Mouse (Mus musculus) naive thymus-derived CD4-positive, alpha-beta T cell, adult 2 months (primary cell): ENCODE measurements at regions not wholly inside any gene's neighbourhood (a gene's known extent, or its start where the extent isn't known, plus 50 kb on each side); places are given as distances from the start of the nearest gene placed in this dataset.
"Not testable (repeated sequence)": the region's sequence is repeated elsewhere in the genome, so short reads cannot be mapped to it uniquely, and the experiment has no call there.

Experiments
- DNase-seq: peaks from one replicate; pipeline ENCODE4 v3.0.0-alpha.2; 2011; ENCODE audit warnings: low read depth

DNA sequence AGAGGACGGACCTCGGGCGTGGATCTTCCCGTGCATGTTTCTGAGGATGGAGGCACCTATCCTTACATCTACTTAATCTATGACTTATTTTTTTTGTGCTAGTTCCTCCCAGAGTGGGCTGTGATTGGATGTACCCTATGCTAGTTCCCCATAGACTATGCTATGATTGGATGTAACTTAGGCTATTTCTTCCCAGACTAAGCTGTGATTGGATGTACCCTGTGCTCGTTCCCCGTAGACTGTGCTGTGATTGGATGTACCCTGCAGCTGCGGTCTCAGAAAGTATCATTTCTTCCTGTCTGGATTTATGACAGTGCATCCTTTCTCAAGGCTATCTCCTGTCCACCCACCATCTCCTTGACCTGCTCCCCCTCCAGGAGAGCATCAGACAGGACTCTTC lies 410.2 kb downstream of the Ptpru start:
- no peak for DNase-seq

DNA sequence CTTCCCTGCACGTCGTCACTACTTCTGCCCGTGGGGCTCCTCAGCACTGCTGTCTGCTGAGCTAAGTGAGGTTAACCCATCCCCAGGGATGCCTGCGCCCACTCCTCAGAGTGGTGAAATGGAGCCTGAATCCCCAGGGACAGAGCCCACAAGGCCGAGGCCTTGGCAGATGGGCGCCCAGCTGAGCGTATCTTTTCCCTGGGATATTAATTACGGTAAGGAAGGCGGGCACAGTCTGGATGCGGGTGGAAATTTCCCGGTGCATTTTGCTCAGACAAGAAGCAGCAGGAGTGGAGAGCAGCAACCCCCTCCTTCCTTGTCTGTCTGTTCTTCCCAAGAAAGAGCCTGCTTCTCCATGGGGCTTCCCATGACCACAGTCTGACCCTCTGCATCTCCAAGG lies 408.7 kb downstream of the Ptpru start:
- no peak for DNase-seq

DNA sequence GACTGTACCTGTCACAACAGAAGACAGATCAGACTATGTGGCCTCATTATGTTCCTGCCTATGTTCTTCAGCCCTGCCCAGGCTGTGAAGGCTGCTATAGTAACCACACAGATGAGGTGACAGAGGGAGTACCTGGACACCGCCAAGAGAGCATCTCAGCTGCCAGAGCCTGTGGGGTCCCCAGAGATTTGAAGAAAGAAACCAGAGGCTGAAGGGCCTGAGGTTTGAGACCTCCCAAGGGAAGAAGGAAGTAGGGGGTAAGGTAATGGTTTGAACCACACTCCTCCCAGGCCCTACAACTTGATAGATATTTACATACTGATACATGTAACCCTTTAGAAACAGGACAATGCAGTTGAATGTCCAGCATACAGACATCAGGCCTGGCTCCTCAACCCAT lies 407.7 kb downstream of the Ptpru start:
- DNase-seq = no peak

DNA sequence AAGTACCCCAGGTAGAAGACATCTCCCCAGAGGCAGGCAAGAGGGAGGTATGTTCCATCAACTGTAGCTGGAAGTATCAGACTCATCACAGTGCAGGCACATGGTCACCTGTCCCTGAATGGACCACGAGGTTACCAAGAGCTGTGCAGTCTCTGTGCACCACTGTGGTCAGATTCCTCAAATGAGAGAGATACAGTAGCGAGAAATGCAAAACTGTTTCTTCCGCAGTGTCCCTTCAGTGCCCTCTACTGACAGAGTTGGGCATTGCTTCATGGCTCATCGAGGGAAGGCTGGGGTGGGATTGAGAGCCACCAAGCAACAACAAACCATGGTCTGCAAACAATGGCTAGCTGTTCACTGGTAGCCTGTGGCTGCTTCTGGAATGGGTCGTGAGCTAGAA lies 406.9 kb downstream of the Ptpru start:
- peak; percentile 15 for DNase-seq

DNA sequence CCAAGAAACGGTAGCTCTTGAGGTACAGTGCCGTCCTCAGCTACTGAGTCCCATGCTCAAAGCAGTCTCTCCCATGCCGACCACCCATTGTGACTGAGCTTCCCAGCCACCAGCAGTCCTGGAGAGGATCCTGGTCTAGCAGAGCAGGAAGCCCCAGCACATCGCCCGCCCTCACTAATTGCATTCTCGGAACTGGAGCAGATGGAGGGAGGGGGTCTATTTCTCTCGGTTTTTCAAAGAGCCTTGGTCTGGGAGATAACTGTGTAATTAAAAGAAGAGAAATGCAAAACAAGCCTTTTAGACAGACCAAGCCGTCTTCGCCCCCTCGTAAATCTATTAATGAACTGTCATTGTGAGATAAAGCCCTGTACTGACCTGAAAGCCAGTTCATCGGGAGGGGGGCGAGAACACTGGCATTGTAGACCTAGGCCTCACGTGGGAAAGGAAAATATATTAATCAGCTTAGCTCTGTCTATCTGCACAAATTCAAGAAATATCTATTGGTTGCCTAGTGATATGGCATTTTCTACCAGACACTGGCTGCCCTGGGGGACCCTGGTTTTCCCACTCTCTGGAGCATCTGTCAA lies 405.4 kb downstream of the Ptpru start:
- DNase-seq = no peak

DNA sequence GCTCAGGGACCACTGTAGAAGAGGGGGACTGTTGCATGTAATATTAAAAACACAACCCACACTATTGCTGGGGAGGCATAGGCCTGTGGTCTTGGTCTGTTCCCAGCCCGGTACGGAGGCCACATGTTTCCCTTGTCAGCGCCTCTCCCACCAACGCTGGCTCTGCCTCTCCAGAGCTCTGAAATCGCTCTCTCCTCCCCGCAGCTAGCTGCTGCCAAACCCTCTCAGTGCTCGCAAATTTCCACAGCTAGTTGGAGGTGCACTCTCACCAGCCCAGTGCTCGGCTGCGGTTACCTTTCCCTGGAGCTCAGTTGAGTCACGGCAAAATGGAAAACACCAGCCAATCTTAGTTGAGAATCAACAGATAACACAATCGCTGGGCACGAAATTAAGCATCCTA lies 402.9 kb downstream of the Ptpru start:
- no peak for DNase-seq

DNA sequence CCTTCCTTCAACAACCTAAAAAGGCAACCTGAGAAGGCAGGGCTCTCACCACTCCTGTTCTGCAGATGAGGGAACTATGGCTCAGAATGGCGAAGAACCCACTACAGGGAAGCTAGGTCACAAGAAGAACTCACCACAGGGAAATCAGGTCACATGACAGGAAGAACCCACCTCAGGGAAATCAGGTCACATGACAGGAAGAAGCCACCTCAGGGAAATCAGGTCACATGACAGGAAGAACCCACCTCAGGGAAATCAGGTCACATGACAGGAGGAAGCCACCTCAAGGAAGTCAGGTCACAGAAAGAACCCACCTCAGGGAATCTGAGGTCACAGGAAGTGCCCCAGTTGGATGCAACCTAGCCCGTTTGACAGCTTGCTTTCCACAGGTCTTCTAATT lies 399.7 kb downstream of the Ptpru start:
- no peak for DNase-seq

DNA sequence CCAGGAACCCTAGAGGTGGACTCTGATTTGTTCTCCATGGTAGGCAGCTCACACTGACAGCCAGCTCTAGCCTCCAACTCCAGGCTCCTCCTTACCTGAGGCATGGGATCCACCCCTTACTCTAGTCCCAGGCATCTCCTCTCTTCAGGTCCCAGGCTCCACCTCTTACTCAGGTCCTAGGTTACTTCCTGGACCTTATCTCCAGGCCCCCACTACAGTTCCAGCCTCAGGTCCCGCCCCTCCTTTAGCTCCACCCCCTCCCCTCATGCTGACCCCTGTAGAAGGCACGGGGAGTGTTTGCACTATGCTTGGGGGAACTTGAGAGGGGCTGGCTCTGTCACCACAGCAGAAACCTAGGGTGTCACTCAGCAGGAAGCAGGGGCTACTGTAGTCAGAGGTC lies 399.2 kb downstream of the Ptpru start:
- no peak for DNase-seq

DNA sequence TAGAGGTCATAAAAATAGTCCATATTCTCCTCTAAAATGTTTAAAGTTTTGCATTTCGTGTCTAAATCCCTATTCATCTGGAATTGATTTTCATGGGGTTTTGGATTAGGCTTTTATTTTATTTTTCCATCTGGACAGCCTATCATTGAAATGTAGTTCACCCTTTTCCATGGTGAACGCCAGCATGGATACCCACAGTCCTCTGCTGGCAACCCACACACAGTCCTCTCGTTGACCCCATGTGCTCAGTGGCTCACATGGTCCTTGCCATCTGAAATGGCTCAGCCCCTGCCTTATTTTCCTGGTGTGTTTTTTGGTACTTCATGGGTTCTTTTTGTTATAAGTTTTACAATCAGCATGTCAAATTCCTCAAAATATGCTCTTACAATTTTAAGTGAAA lies 397.2 kb downstream of the Ptpru start:
- no peak for DNase-seq

DNA sequence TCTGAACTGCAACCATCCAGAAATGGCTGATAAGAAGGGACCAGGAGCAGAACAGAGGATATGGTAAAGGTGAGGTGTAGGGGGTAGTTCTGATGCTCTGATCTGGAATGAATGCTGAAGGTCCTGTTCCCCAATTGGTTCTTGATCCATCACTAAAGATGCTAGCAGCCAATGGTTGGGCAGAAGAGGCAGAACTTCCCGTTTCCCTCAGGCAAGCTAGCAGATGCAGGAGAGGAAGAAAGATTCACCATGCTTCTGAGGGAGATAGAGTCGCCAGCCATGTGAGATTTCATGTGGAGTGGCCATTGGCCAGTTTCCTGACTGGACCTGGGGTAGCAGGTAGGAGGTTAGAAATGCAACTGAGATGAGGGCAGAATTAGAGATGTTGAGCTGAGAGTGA lies 394.6 kb downstream of the Ptpru start:
- DNase-seq = no peak

DNA sequence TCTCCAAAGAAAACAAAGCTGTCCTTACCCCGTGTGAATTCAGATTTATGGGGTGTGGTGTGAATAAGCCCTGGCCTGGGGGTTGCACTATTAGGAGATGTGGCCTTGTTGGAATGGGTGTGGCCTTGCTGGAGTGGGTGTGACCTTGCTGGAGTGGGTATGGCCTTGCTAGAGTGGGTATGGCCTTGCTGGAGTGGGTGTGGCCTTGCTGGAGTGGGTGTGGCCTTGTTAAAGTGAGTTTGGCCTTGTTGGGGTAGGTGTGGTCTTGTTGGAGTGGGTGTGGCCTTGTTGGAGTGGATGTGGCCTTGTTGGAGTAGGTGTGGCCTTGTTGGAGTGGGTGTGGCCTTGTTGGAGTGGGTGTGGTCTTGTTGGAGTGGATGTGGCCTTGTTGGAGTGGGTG lies 387.8 kb downstream of the Ptpru start:
- not testable (repeated sequence) for DNase-seq

DNA sequence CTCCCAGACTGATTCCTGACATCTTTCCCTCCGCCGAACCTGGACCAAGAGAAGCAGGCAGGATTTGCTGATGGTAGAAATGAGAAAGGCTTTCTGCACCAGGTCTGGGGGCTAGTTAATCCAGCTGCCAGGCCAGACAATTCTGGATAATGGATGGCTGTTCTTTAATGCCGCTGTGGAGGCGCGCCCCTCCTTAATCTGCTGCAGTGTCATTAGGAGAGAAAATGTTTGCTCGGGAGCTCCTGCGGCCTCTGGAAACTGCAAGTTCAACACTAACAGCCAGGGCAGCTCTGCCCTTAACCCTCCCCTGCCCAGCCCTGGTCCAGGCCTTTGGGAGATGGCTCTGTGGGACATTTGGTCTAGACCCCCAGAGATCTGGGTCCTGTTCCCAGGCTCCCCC lies 380.5 kb downstream of the Ptpru start:
- no peak for DNase-seq

DNA sequence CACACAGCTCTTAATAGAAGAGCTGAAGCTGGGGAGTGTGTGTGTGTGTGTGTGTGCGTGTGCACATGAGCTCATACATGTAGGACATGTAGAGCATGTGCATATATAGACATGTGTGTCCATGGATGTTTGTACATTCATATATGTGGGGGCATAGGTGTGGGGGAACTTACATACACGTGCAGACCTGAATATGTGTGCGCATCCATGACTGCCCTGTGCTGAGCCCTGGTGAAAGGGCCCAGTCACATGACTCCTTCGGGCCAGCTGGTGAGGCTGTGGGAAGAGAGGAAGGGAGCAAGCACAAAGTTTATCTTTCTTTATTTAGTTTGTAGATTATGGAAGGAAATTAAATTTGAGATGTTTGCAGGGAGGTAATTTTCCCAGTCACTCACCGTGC lies 378.3 kb downstream of the Ptpru start:
- DNase-seq = no peak

DNA sequence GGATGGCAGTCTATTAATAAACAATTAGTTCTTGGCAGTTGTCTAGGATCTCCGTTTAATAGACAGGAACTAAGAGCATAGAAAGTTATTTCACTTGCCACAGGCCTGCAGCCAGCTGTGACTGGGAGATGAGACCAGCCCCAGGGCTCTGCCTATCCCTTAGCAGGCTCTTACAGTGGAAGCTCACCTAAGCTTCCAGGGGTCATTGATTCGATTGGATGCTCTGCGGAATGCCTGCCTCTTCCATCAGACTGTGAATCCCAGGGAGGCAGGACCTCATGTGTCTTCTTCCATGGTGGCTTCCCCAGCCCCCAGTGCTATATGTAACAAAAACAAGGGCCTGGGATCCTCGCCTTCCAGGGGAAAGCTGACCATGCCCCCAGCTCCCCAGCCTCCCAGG lies 376.8 kb downstream of the Ptpru start:
- DNase-seq = no peak

DNA sequence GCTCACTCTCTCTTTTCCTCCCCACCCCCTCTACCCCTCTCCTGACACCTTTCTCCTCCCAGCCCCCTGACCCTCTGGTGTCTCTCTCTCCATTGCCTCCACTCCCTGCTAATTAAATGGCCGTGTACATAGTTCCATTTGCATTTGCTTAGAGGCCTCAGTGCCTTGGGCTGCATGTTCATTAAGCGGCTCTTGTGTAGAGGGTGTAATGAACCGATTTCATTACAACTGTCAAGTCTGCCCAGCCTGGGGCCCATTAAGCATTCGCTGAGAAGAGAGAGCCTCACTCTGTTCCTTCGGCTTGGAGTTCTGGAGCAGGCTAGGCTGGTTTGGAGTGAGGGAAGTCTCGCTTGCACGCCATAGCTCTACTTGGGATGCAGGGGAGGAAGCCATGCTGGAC lies 376.4 kb downstream of the Ptpru start:
- DNase-seq = no peak

DNA sequence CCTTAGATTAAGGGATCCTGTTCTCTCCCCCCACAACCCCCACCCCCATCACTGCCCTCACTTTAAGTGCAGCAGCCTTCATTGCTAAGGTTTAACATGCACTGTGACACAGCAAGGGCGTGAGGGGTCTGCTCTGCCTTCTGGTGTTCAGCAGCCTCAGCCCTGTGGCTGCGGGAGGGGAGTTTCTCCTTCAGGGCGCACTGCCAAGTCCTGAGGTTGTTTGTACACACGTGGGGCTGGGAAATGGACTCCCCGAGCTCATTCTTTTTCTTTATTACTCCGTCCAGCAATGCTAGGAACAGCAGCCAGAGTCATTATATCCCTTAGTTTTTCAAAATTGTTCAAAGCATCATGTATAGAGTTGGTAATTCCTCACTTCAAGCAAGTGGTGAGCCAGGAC lies 363.1 kb downstream of the Ptpru start:
- DNase-seq = no peak

DNA sequence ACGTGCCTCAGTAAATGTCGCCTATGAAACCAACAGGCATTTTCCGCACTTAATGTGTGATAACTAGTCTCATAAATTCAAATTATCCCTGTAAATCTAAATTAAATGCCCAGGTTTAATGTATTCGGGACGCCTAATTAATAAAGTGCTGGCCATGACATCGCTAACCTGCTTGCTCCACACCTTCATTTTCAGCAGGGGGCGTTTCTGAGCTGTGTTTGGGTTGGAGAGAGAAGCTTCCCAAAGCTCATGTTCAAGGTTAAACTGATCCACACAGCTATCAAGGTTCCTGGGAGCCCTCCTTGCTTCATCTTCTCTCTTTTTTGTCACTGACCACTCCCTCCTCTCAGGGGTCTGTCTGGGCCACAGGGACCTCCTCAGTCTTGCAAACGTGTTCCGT lies 359.2 kb downstream of the Ptpru start:
- no peak for DNase-seq

DNA sequence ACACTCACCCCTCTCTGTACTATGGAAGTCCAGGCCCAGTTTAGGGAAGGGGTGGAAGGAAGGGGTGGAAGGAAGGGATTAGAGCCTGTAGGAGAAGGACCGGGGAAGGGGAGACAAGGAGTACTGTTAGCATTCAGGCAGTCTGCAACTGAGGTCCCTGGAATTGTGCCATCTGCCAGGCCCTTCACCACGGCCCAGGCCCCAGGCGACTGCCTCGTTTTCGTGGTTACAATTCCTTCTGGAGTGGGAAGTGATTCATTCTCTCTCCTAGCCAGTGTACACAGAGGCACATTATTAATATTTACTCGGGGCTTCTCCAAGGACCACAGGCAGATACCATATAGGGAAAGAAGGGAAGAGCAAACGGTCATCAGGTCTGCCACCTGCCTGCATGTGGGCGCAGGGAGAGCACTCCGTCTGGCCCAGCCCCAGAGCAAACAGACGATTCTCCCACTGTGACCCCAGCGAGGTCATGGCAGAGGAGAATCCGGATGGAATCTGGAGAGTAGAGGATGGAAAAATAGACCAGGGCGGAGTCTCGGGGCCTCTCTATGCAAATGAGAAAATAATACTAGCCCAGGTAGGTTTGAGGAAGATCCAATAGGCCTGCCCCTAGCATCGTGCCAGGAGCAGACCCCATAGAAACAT lies 354.0 kb downstream of the Ptpru start:
- no peak for DNase-seq

DNA sequence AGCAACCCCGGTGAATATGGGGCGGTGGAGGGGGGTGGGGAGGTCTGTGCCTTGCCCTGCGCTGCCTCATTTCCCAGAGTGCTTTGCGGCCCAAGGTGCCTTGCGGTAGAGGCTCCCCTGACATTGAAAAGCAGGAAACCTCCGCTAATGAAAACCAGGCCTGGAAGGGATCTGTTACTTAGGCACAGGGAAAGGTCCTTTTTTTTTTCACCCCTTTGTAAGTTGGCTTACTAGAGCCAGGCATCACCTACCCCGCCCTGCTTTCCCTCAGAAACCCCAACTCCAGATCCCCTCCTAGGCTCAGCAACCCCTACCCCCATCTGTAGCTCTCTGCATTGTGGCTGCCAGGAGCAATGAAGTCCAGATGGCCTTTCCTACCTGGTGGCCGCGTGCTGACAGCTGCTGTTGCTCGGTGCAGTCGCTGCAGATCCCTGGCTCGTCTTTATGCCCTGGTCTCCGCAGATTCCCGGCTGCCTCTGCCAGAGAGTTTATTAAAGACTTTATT lies 353.4 kb downstream of the Ptpru start:
- no peak for DNase-seq

DNA sequence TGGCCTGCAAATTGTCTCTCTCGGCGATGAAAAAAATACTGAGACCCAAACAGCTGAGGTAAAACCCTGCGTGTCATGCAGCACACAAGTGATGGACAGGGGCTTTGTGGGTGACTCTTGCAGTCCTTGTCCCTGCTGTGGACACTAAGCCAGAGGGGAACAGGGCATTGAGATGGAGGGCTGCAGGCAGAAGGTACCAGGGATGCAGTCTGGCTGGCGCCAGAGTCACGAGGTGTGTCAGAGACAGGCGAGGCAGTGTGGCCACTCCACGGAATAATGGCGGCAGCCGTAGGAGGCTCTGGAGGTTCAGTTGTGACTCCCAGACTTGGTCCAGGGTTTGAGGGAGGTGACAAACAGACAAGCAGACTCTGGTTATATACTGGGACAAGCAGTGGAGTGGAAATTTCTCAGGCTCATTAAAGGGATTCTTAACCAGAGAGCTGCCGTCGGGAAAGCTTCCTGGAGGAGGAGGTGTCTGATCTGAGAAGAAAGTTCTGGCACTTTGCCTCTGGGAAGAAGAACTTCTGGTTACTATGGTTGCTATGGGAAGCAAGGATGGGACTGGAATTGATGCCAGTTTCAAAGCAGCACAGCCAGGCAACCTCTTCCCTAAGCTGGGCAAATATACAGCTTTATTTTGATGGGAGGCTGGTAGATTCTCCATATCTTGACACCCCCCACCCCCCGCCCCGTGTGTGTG lies 352.8 kb downstream of the Ptpru start:
- no peak for DNase-seq

DNA sequence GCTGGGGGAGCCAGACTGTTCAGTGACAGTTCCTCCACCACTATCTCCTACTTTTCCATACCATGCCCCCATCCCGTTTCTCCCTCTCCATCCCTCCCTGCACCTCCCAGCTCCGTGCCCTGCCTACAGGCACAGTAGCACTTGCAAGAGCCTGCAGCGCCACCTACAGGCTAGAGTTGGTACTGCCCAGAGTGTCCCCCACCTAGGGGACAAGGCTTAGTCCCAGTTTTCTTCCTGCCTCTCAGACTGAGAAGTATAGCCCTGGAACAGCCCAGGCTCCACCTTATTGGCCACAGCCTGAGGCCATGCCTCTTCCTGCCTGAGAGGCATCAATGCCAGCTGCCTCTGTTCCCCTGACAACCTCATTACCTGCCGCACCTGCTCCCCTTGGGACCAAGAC lies 351.3 kb downstream of the Ptpru start:
- peak; percentile 41 for DNase-seq

DNA sequence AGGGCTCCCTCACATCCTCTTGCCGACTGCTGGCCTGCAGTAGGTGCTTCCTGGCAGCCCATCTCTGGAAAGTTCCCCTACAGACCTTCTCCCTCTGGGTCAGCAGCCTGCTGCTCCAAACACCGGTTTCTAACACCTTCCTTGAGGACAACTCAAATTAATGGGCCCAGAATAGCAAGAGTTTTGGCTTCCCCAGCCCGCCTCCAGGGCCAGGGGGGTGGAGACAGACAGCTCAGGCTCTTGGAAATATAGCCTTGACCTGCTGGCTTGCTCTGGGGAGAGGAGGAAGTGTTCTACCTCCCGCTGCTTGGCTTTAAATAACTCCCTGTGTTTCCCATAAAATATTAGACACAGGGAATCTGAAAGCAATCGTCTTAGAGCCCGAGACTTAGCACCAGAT lies 349.8 kb downstream of the Ptpru start:
- no peak for DNase-seq

DNA sequence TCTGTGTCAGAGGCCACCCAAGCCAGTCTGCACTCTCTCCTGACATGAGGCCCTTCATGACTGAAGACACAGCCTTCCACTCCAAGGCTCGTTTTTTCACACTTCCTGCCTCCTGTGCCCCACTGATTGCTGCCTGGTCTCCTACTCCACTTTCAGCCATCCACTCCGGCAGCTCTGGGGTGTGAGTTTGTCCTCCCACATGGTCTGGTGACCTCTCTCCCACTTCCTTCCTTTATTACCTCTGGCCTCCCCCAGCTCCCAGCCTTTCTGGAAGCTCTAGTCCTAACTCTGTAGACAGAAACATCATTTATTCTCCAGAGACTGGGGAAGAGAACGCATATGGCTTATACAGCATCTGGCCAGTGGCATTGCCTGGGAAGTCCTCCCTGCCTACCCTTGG lies 349.0 kb downstream of the Ptpru start:
- no peak for DNase-seq

DNA sequence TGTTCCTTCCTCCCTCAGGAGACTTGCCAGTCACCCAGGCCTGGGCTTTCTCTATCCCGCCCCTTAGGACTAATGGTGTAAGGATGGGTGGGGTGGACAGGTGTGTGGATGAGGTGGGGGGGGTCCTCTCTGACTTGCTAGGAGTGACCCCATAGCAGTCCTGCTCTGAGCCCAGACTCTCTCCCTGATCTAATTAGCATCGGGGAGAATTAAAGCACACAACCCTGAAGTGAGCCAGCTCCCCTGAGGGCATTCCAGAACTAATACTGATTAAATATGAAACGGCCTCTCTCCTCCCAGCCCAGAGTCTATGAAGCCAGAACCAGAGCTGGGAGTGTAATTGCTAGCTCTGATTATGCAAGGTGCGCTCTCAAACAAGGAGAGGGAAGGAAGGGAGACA lies 346.1 kb downstream of the Ptpru start:
- no peak for DNase-seq
